Mouse (Mus musculus) midbrain, embryonic 11.5 days (tissue): ENCODE results near the gene Rbm4b. TPM values are rescaled to one million over a fixed set of nuclear protein-coding genes. Genes with fewer than 3 reads are reported as not detected.
A peak's percentile ranks its signal among the peaks of the same experiment; 100 is the strongest.
"Not testable (repeated sequence)": the region's sequence is repeated elsewhere in the genome, so short reads cannot be mapped to it uniquely, and the experiment has no call there.

Experiments
- ATAC-seq: fragments of 200-750 bp; cut with Nextera tagmentation; 2 replicates; pipeline ENCODE4 v1.8.0; 2017; ENCODE audit warnings: moderate TSS enrichment, moderate library complexity; ENCODE audit not compliant: low FRiP score
- DNase-seq: peaks from one replicate; pipeline ENCODE4 v3.0.0; 2015; ENCODE audit warnings: low spot score; ENCODE audit errors: missing footprints
- H3K27ac ChIP-seq: fragments of 300-500 bp; sonication (generic); 2 replicates; pipeline ENCODE4 v1.5.1; 2014; ENCODE audit warnings: low read depth, low read length
- H3K27me3 ChIP-seq: fragments of 300-500 bp; sonication (generic); 2 replicates; pipeline ENCODE4 v1.6.1; 2014; ENCODE audit warnings: mild to moderate bottlenecking, low read length, moderate library complexity, mixed read lengths; ENCODE audit not compliant: control insufficient read depth, insufficient read depth
- H3K36me3 ChIP-seq: fragments of 300-500 bp; sonication (generic); 2 replicates; pipeline ENCODE4 v1.6.1; 2014; ENCODE audit warnings: mild to moderate bottlenecking, low read length, moderate library complexity, mixed read lengths; ENCODE audit not compliant: control insufficient read depth, insufficient read depth
- H3K4me1 ChIP-seq: fragments of 300-500 bp; sonication (generic); 2 replicates; pipeline ENCODE4 v1.6.1; 2014; ENCODE audit warnings: low read length; ENCODE audit not compliant: control insufficient read depth, insufficient read depth
- H3K4me2 ChIP-seq: fragments of 300-500 bp; sonication (generic); 2 replicates; pipeline ENCODE4 v1.6.1; 2014; ENCODE audit warnings: mild to moderate bottlenecking, moderate library complexity
- H3K4me3 ChIP-seq: fragments of 300-500 bp; sonication (generic); 2 replicates; pipeline ENCODE4 v1.5.1; 2014; ENCODE audit warnings: low read depth, low read length
- H3K9ac ChIP-seq: fragments of 300-500 bp; sonication (generic); 2 replicates; pipeline ENCODE4 v1.6.1; 2014; ENCODE audit warnings: low read length
- H3K9me3 ChIP-seq: fragments of 300-500 bp; sonication (generic); 2 replicates; pipeline ENCODE4 v1.6.1; 2016; ENCODE audit warnings: low read length; ENCODE audit not compliant: control insufficient read depth
- WGBS: fragments of 180-500 bp; shearing (Covaris S2); extraction: QIAGEN DNeasy Blood & Tissue Kit; methylation state at CpG from one replicate; pipeline ENCODE4 v1.1.7; 2014; 5-methylcytosine and 5-hydroxymethylcytosine counted together
- polyA plus RNA-seq: library from polyadenylated mRNA; unstranded; fragments of >200 nt; fragmentation: Nextera tagmentation; extraction: Ambion mirVana; gene quantifications from 2 replicates; pipeline ENCODE4 v1.2.1, GENCODE M21; 2014

The Rbm4b gene
- polyA plus RNA-seq, 1 experiment from 2014 or later, result 137 TPM

DNA sequence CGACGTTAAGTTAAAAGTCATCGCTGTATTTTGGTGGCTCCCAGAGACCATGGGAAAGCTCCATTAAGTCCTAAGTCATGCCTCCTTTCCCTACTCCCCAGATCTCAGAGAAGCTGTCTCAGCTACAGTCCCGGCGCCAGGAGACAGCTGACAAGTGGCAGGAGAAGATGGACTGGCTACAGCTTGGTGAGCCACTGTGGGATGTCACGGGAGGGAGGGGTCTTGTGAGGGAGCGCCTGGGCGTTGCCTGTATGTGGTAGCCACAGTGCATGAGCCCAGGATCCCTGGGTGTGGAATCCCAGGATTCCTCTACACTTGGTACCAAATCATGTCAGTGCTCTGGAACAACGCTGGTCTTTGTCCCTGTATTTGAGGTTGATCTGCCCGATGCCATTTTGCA, 7.8 kb upstream of the Rbm4b start:
- DNase-seq, result no peak
- Histone ChIP-seq H3K4me2 (no peak overlapping the region), H3K4me1 (no peaks in the 10 kb centered on the region), H3K27me3 (no peaks in the 10 kb centered on the region), H3K36me3 (peaks cover 15% of the 10 kb centered on the region), H3K4me3 (no peak overlapping the region), H3K27ac (no peak overlapping the region), H3K9ac (no peak overlapping the region), H3K9me3 (no peaks in the 10 kb centered on the region)
- 91% methylated on average over 10 of the region's 10 CpGs for WGBS
- ATAC-seq, result no peak

DNA sequence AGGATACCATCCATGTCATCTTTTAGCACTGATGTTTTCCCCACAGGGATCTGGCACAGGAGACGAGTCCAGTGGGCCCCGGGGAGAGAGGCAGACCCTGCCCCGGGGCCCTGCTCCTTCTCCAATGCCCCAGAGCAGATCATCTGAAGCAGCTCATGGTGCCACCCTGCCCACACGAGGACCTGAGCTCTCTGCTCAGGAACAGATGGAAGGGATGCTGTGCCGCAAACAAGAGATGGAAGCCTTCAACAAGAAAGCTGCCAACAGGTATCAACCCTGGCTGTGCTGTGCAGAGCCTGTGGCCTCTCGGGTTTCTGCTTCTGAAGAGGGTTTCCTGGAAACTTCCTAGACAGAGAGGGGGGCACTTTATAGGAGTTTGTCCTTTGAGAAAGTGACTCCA, 6.3 kb upstream of the Rbm4b start:
- ATAC-seq (no peak), DNase-seq (no peak)
- Histone ChIP-seq H3K4me3 (no peak overlapping the region), H3K9me3 (no peaks in the 10 kb centered on the region), H3K4me2 (no peak overlapping the region), H3K4me1 (no peaks in the 10 kb centered on the region), H3K27me3 (no peaks in the 10 kb centered on the region), H3K36me3 (peaks cover 15% of the 10 kb centered on the region), H3K27ac (no peak overlapping the region), H3K9ac (no peak overlapping the region)
- WGBS, result 82% methylated on average over 6 of the region's 6 CpGs

- H3K36me3 ChIP-seq, result peaks cover 2% of the 10 kb centered on the region
- peak overlapping the region; percentile 95 for H3K27ac ChIP-seq
- peak overlapping the region; percentile 91 for H3K9ac ChIP-seq
- H3K4me3 ChIP-seq, result peak overlapping the region; percentile 61
- DNase-seq (peak; percentile 97), ATAC-seq (peak; percentile 69)
- H3K4me1 ChIP-seq, result peaks cover 16% of the 10 kb centered on the region
- no peaks in the 10 kb centered on the region for H3K27me3 ChIP-seq
- H3K4me2 ChIP-seq, result peak overlapping the region; percentile 65
- no peaks in the 10 kb centered on the region for H3K9me3 ChIP-seq
- under 1% methylated on average over 10 of the region's 10 CpGs for WGBS
Measured at GRCm38 (mm10) chr19:4755565-4756192, 618 bp upstream of the Rbm4b start.

- peak overlapping the region; percentile 91 for H3K9ac ChIP-seq
Measured at GRCm38 (mm10) chr19:4756921-4757320, 624 bp downstream of the Rbm4b start.

DNA sequence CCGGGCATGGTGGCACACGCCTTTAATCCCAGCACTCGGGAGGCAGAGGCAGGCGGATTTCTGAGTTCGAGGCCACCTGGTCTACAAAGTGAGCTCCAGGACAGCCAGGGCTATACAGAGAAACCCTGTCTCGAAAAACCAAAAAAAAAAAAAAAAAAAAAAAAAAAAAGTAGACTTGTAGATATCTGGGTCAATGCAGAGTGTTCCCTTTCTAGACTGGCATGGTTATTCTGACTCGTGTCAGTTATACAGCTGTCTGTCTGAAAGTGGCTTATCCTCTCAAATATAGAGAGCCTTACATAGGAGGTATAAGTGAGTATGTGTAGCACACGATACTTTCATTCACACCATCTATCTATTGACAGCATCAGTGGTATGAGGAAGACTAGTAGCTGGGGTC, 4.2 kb downstream of the Rbm4b start:
- not testable (repeated sequence) for H3K4me3 ChIP-seq, H3K27ac ChIP-seq, H3K27me3 ChIP-seq, DNase-seq, H3K9me3 ChIP-seq, H3K4me2 ChIP-seq, ATAC-seq, H3K9ac ChIP-seq, H3K36me3 ChIP-seq
- WGBS, result 90% methylated on average over 8 of the region's 8 CpGs
- H3K4me1 ChIP-seq, result peaks cover 16% of the 10 kb centered on the region

More at GRCm38 (mm10) chr19:4756921-4757320, 624 bp downstream of the Rbm4b start:
- Histone ChIP-seq H3K27me3 (no peaks in the 10 kb centered on the region), H3K27ac (peak overlapping the region; percentile 95), H3K4me3 (peak overlapping the region; percentile 61), H3K4me1 (peaks cover 16% of the 10 kb centered on the region), H3K4me2 (peak overlapping the region; percentile 65), H3K9me3 (no peaks in the 10 kb centered on the region), H3K36me3 (peaks cover 2% of the 10 kb centered on the region)
- DNase-seq, result no peak
- WGBS, result 9% methylated on average over 9 of the region's 9 CpGs
- no peak for ATAC-seq

DNA sequence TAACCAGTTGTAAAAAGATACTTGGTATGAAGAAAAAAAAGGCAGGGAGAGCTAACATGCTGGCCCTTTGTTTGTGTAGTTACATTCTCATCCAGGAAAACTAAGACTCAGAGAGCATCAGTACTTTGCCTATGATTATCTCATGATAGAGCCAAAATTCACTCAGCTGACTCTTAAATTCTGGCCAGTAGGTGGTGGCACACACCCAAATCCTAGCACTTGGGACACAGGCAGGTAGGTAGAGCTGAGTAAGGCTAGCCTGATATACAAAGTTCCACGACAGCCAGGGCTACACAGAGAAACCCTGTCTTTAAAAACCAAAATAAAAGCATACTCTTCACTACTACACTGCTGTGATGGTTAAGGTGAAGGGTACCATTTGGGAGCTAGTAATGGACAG, 6.6 kb downstream of the Rbm4b start:
- DNase-seq, result no peak
- 68% methylated on average over 1 of the region's 1 CpGs for WGBS
- H3K4me2 ChIP-seq, result no peak overlapping the region
- no peaks in the 10 kb centered on the region for H3K9me3 ChIP-seq
- no peak for ATAC-seq
- peaks cover 9% of the 10 kb centered on the region for H3K36me3 ChIP-seq
- H3K27me3 ChIP-seq, result no peaks in the 10 kb centered on the region
- H3K4me3 ChIP-seq, result no peak overlapping the region
- no peak overlapping the region for H3K9ac ChIP-seq
- peaks cover 12% of the 10 kb centered on the region for H3K4me1 ChIP-seq
- H3K27ac ChIP-seq, result no peak overlapping the region

GRCm38 (mm10) chr19:4767507-4768148, 11.3 kb downstream of the Rbm4b start:
- no peaks in the 10 kb centered on the region for H3K9me3 ChIP-seq
- ATAC-seq, result no peak
- H3K4me2 ChIP-seq, result no peak overlapping the region
- H3K9ac ChIP-seq, result no peak overlapping the region
- H3K27ac ChIP-seq, result no peak overlapping the region
- DNase-seq, result no peak
- no peaks in the 10 kb centered on the region for H3K27me3 ChIP-seq
- no peaks in the 10 kb centered on the region for H3K4me1 ChIP-seq
- WGBS, result 87% methylated on average over 12 of the region's 12 CpGs
- H3K4me3 ChIP-seq, result no peak overlapping the region
- peaks cover 12% of the 10 kb centered on the region for H3K36me3 ChIP-seq

- Histone ChIP-seq H3K4me2 (no peak overlapping the region), H3K9ac (no peak overlapping the region), H3K27me3 (no peaks in the 10 kb centered on the region), H3K27ac (no peak overlapping the region), H3K9me3 (no peaks in the 10 kb centered on the region), H3K4me1 (no peaks in the 10 kb centered on the region), H3K36me3 (peaks cover 14% of the 10 kb centered on the region), H3K4me3 (no peak overlapping the region)
- ATAC-seq (no peak), DNase-seq (no peak)
- 88% methylated on average over 3 of the region's 3 CpGs for WGBS
Measured at GRCm38 (mm10) chr19:4772785-4773184, 16.5 kb downstream of the Rbm4b start.

- Histone ChIP-seq H3K36me3 (peaks cover 19% of the 10 kb centered on the region), H3K9me3 (no peaks in the 10 kb centered on the region), H3K27ac (no peak overlapping the region), H3K4me1 (no peaks in the 10 kb centered on the region), H3K9ac (no peak overlapping the region), H3K27me3 (no peaks in the 10 kb centered on the region), H3K4me3 (no peak overlapping the region), H3K4me2 (no peak overlapping the region)
- WGBS, result 95% methylated on average over 2 of the region's 2 CpGs
- DNase-seq, result no peak
- ATAC-seq, result no peak
Measured at GRCm38 (mm10) chr19:4782891-4783290, 26.6 kb downstream of the Rbm4b start.
